Comparison of ENCODE assay signal across 14 mouse cellular contexts in the genomic region with DNA sequence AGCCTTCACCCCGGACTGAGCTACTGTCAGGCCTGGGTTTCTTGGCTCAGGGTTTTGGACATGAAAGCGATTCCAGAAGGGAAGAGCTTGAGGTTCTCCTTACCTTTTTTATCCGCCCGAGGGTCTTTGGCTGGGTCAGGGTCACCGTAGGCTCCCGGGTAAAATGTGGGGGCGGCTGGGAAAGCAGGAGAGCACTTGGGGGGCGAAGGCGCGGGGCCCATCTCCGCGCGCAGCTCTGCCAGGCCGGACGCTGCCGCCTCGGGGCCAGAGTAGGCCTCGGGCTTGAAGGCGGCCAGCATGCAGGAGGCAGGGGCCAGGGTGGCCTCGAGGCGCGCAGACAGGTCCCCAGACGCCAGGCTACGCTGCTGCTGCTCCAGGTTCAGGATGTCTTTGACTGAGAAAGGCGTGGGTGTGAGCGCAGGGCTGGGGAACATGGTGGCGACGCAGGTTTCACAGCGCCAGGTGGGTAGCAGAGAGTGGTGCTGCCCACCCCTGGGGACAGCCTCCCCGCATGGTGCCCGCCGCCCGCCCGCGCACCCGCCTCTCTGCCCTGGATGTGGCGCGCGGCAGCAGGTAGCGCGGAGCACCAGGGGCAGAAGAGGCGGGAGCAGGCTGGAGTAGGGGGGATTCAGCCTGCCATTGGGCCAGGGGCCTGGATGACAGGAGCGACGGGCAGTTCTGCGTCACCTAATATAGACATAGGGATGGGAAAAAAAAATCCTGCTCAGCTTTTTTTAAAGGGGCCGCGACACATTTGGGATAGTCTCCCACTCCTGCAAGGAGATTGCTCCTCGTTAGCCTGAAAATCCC. TPM values are rescaled to one million over a fixed set of nuclear protein-coding genes. Genes with fewer than 3 reads are reported as not detected.
DNase-seq lines count a peak whose midpoint lies in the region; ATAC-seq and TF ChIP-seq lines count a peak whose summit lies in the region.
"Had no signal": no experiment of that assay in that cellular context is flagged by ENCODE, and none has a peak within 500 bp of the region (broad histone marks: within the 10 kb centered on the region; RNA-seq: fewer than 3 reads in every experiment).

No protein-coding gene starts in this region.

- in situ Hi-C loops in ES-E14 (cut with MboI; ENCODE audit: low sequenced_read_pairs in 2 of 2, unreplicated experiment in 2 of 2) = no loop called here

- no peak for DNase-seq in kidney, adult 2 months
- DNase-seq in ES-E14 (ENCODE audit: low read depth, low spot score) = no peak
- peak; percentile 67 to 84 for DNase-seq in heart, adult 18-20 months
- DNase-seq in limb, embryonic 10.5 days (ENCODE audit: low spot score) = peak; percentile 55
- no peak for DNase-seq in right cerebral cortex, postnatal 36 days (ENCODE audit: low spot score in 2 of 2)
- DNase-seq in thymus, postnatal 10 days (ENCODE audit: low spot score in 2 of 2) = no peak
- DNase-seq in kidney, adult 9 months = no peak
- DNase-seq: kidney, adult 11 months; thymus, adult 2 months had no signal

- peak overlapping the region; percentile 15 for H3K4me3 ChIP-seq in kidney, embryonic 15.5 days (replicated peaks)
- no peak overlapping the region for H3K4me3 ChIP-seq in kidney, adult 2 months (ENCODE audit: insufficient read depth, low read depth, low read length)
- peak overlapping the region; percentile 34 to 64; a peak in 3 of 4 replicates for H3K4me3 ChIP-seq in ES-E14 (ENCODE audit: insufficient read depth in 1 of 2, low read depth in 1 of 2, low read length in 2 of 2, poor library complexity in 1 of 2, severe bottlenecking in 1 of 2)
- H3K4me3 ChIP-seq in limb, embryonic 10.5 days = peak overlapping the region; percentile 36
- H3K4me3 ChIP-seq: megakaryocyte, embryonic 14.5 days had no signal

- no peak for TF ChIP-seq CTCF in kidney, adult 2 months (conservative IDR thresholded peaks at IDR 0.05; ENCODE audit: insufficient read depth, insufficient read length, low read depth, low read length)

- H3K4me2 ChIP-seq in kidney, embryonic 15.5 days = peak overlapping the region; percentile 20; the same call in 1 of the 2 replicates

- no peak overlapping the region for H3K9ac ChIP-seq in kidney, embryonic 15.5 days
- H3K9ac ChIP-seq in ES-E14 (ENCODE audit: insufficient read depth, low read depth, low read length, poor library complexity, severe bottlenecking) = peak overlapping the region; percentile 16; the same call in 1 of the 2 replicates

- no peaks in the 10 kb centered on the region for H3K9me3 ChIP-seq in kidney, embryonic 15.5 days (replicated peaks)
- H3K9me3 ChIP-seq in ES-E14 (ENCODE audit: control insufficient read depth, insufficient read depth, low read depth, low read length) = no peaks in the 10 kb centered on the region
- H3K9me3 ChIP-seq in limb, embryonic 10.5 days (replicated peaks) = no peaks in the 10 kb centered on the region
- H3K9me3 ChIP-seq: megakaryocyte, embryonic 14.5 days had no signal

- no peak overlapping the region for H3K27ac ChIP-seq in kidney, embryonic 15.5 days
- no peak overlapping the region for H3K27ac ChIP-seq in kidney, adult 2 months (ENCODE audit: insufficient read depth, low read depth, low read length)
- no peak overlapping the region for H3K27ac ChIP-seq in ES-E14 (ENCODE audit: insufficient read depth, low read depth, low read length, poor library complexity, severe bottlenecking)
- no peak overlapping the region for H3K27ac ChIP-seq in limb, embryonic 10.5 days

- peaks cover 28% of the 10 kb centered on the region for H3K4me1 ChIP-seq in kidney, embryonic 15.5 days
- no peaks in the 10 kb centered on the region for H3K4me1 ChIP-seq in kidney, adult 2 months (ENCODE audit: control insufficient read depth, insufficient read depth, low read length)
- peaks cover 0 to 10% of the 10 kb centered on the region in 2 experiments; a peak in 2 of 4 replicates for H3K4me1 ChIP-seq in ES-E14 (ENCODE audit: control insufficient read depth in 2 of 2, insufficient read depth in 2 of 2, low read length in 2 of 2, poor library complexity in 1 of 2)
- peaks cover 20% of the 10 kb centered on the region for H3K4me1 ChIP-seq in limb, embryonic 10.5 days

- under 1% methylated on average over 48 of the region's 48 CpGs for WGBS in kidney, embryonic 15.5 days
- 4% methylated on average over 48 of the region's 48 CpGs for WGBS in kidney, adult 2 months
- WGBS in limb, embryonic 10.5 days = under 1% methylated on average over 48 of the region's 48 CpGs

- no peak for TF ChIP-seq POLR2A in kidney, adult 2 months (IDR thresholded peaks at IDR 0.05; ENCODE audit: low read depth, low read length)

- no peak for ATAC-seq in kidney, embryonic 15.5 days (replicated peaks; ENCODE audit: low FRiP score)

- peaks cover 99% of the 10 kb centered on the region for H3K27me3 ChIP-seq in kidney, embryonic 15.5 days
- peaks cover 18% of the 10 kb centered on the region for H3K27me3 ChIP-seq in kidney, adult 2 months (replicated peaks; ENCODE audit: control insufficient read depth, insufficient read depth, low read length)
- H3K27me3 ChIP-seq in limb, embryonic 10.5 days (ENCODE audit: low read depth, poor library complexity, severe bottlenecking) = peaks cover 100% of the 10 kb centered on the region
- H3K27me3 ChIP-seq: CH12.LX had no signal

- no peaks in the 10 kb centered on the region for H3K36me3 ChIP-seq in kidney, embryonic 15.5 days
- no peaks in the 10 kb centered on the region for H3K36me3 ChIP-seq in kidney, adult 2 months (ENCODE audit: control insufficient read depth, insufficient read depth, low read length)
- no peaks in the 10 kb centered on the region for H3K36me3 ChIP-seq in ES-E14 (ENCODE audit: control insufficient read depth, insufficient read depth, low read length, poor library complexity, severe bottlenecking)
- no peaks in the 10 kb centered on the region for H3K36me3 ChIP-seq in limb, embryonic 10.5 days

TF ChIP-seq in ES-E14, 5 proteins besides CTCF, POLR2A, EP300 and RAD21:
- TF ChIP-seq CHD2 (IDR thresholded peaks at IDR 0.05; ENCODE audit: low read depth, low read length) (no peak), ZC3H11A (IDR thresholded peaks at IDR 0.05; ENCODE audit: borderline replicate concordance, low read depth, low read length) (no peak), ZNF384 (IDR thresholded peaks at IDR 0.05; ENCODE audit: low read depth, low read length) (peak; percentile 45; the same call in 1 of the 2 replicates), HCFC1 (IDR thresholded peaks at IDR 0.05; ENCODE audit: borderline replicate concordance, insufficient read depth, low read length) (no peak), MAFK (IDR thresholded peaks at IDR 0.05; ENCODE audit: insufficient read depth, low read depth, low read length) (no peak)

RNA-seq across cellular contexts. Expression of gene Nkx2-5, which starts 3.7 kb away (rescaled TPM):
- polyA plus RNA-seq in kidney, embryonic 15.5 days (2015; fragmentation: Nextera tagmentation; extraction: Ambion mirVana) = not detected in 2 replicates
- 0.05 TPM in 1 of 2 replicates, not detected in the other for polyA plus RNA-seq in kidney, adult 2 months (2012; rRNA removed)
- 1.1 and 3.0 TPM in 2 replicates for total RNA-seq in ES-E14 (2012; rRNA removed)
- 10 to 100 TPM; 75.6 to 79.8 TPM for total RNA-seq in heart, adult 18-20 months (2021)
- 0.10 and 0.14 TPM in 2 replicates for polyA plus RNA-seq in limb, embryonic 10.5 days (2016; fragmentation: Nextera tagmentation; extraction: Ambion mirVana)
- total RNA-seq: adrenal gland, postnatal 4 days; CH12.LX; left cerebral cortex, postnatal 14 days had no signal

Comparison
In these comparisons a context has a peak if more than half of its experiments do, and no peak if none do; other contexts are left out.
1. DNase-seq: peak in heart, adult 18-20 months (2 of 2) and limb, embryonic 10.5 days (single experiment); none in kidney, adult 2 months (single experiment), ES-E14 (single experiment), right cerebral cortex, postnatal 36 days (0 of 2), thymus, postnatal 10 days (0 of 2) and kidney, adult 9 months (single experiment).